Mouse (Mus musculus) small intestine, adult 2 months (tissue): ENCODE measurements around the gene Klk11.

Experiments
- CTCF ChIP-seq: fragments of 200-500 bp; IDR thresholded peaks from 2 replicates; pipeline ENCODE4 v1.5.1; 2012; ENCODE audit warnings: low read depth, mild to moderate bottlenecking, control low read depth, inconsistent platforms, low read length, moderate library complexity, mixed read lengths; ENCODE audit not compliant: insufficient replicate concordance, insufficient read length; ENCODE audit errors: extremely low read depth
- POLR2A ChIP-seq: fragments of 200-500 bp; IDR thresholded peaks from 2 replicates; pipeline ENCODE4 v1.6.1; 2012; ENCODE audit warnings: low read depth, mild to moderate bottlenecking, control low read depth, inconsistent platforms, low read length, moderate library complexity

- no peak for TF ChIP-seq POLR2A
- peak; percentile 81; the same call in 1 of the 2 replicates for TF ChIP-seq CTCF
Measured at GRCm38 (mm10) chr7:43782275-43783265, 8.2 kb downstream of the Klk11 start.
